Mouse (Mus musculus): Measurements from ENCODE around the gene Kcnq1.

Gene Kcnq1

GRCm38 (mm10) chr7:143106062-143106461, at the start of gene Kcnq1:
TSS of gene Kcnq1 (plus strand) at chr7:143106362.
- DNase-seq (ENCODE audit: low read depth in 1 of 2, low spot score in 2 of 2) = no peak

GRCm38 (mm10) chr7:143057023-143057422, 49.1 kb upstream of the Kcnq1 start:
- no peak for DNase-seq (ENCODE audit: low read depth in 1 of 2, low spot score in 2 of 2)

- DNase-seq (ENCODE audit: low read depth in 1 of 2, low spot score in 2 of 2) = no peak
Measured at GRCm38 (mm10) chr7:143057667-143058220, 48.4 kb upstream of the Kcnq1 start.

GRCm38 (mm10) chr7:143058221-143058697, 47.9 kb upstream of the Kcnq1 start:
- no peak for DNase-seq (ENCODE audit: low read depth in 1 of 2, low spot score in 2 of 2)

- peak in 1 of 2 experiments; percentile 31 for DNase-seq (ENCODE audit: low read depth in 1 of 2, low spot score in 2 of 2)
Measured at GRCm38 (mm10) chr7:143059202-143059870, 46.8 kb upstream of the Kcnq1 start.

GRCm38 (mm10) chr7:143062704-143063103, 43.5 kb upstream of the Kcnq1 start:
- DNase-seq (ENCODE audit: low read depth in 1 of 2, low spot score in 2 of 2) = no peak

GRCm38 (mm10) chr7:143064226-143064625, 41.9 kb upstream of the Kcnq1 start:
- DNase-seq (ENCODE audit: low read depth in 1 of 2, low spot score in 2 of 2) = no peak

GRCm38 (mm10) chr7:143065692-143066091, 40.5 kb upstream of the Kcnq1 start:
- no peak for DNase-seq (ENCODE audit: low read depth in 1 of 2, low spot score in 2 of 2)

GRCm38 (mm10) chr7:143067469-143067868, 38.7 kb upstream of the Kcnq1 start:
- no peak for DNase-seq (ENCODE audit: low read depth in 1 of 2, low spot score in 2 of 2)

- DNase-seq (ENCODE audit: low read depth in 1 of 2, low spot score in 2 of 2) = no peak
Measured at GRCm38 (mm10) chr7:143067897-143068296, 38.3 kb upstream of the Kcnq1 start.

- DNase-seq (ENCODE audit: low read depth in 1 of 2, low spot score in 2 of 2) = no peak
Measured at GRCm38 (mm10) chr7:143068316-143068881, 37.8 kb upstream of the Kcnq1 start.

GRCm38 (mm10) chr7:143068882-143069591, 37.1 kb upstream of the Kcnq1 start, which contains the start of gene Tssc4:
TSS of gene Tssc4 (plus strand) at chr7:143069249.
- DNase-seq (ENCODE audit: low read depth in 1 of 2, low spot score in 2 of 2) = peak; percentile 91 to 96

GRCm38 (mm10) chr7:143069751-143070400, 36.3 kb upstream of the Kcnq1 start:
- no peak for DNase-seq (ENCODE audit: low read depth in 1 of 2, low spot score in 2 of 2)

GRCm38 (mm10) chr7:143070506-143071070, 35.6 kb upstream of the Kcnq1 start:
- no peak for DNase-seq (ENCODE audit: low read depth in 1 of 2, low spot score in 2 of 2)

- DNase-seq (ENCODE audit: low read depth in 1 of 2, low spot score in 2 of 2) = no peak
Measured at GRCm38 (mm10) chr7:143072605-143073004, 33.6 kb upstream of the Kcnq1 start.

- DNase-seq (ENCODE audit: low read depth in 1 of 2, low spot score in 2 of 2) = peak in 1 of 2 experiments; percentile 42
Measured at GRCm38 (mm10) chr7:143073086-143073485, 33.1 kb upstream of the Kcnq1 start.

GRCm38 (mm10) chr7:143075394-143075793, 30.8 kb upstream of the Kcnq1 start:
- no peak for DNase-seq (ENCODE audit: low read depth in 1 of 2, low spot score in 2 of 2)

- no peak for DNase-seq (ENCODE audit: low read depth in 1 of 2, low spot score in 2 of 2)
Measured at GRCm38 (mm10) chr7:143077351-143077750, 28.8 kb upstream of the Kcnq1 start.

- DNase-seq (ENCODE audit: low read depth in 1 of 2, low spot score in 2 of 2) = no peak
Measured at GRCm38 (mm10) chr7:143082024-143082423, 24.1 kb upstream of the Kcnq1 start.

GRCm38 (mm10) chr7:143083708-143084107, 22.5 kb upstream of the Kcnq1 start:
- DNase-seq (ENCODE audit: low read depth in 1 of 2, low spot score in 2 of 2) = no peak

- DNase-seq (ENCODE audit: low read depth in 1 of 2, low spot score in 2 of 2) = peak in 1 of 2 experiments; percentile 59
Measured at GRCm38 (mm10) chr7:143086366-143086765, 19.8 kb upstream of the Kcnq1 start.
